Mouse (Mus musculus): ENCODE measurements around the gene Syne2. TPM values are rescaled to one million over a fixed set of nuclear protein-coding genes. Genes with fewer than 3 reads are reported as not detected.

Syne2 gene
- polyA plus RNA-seq, 1 experiment from 2014 or later = 6.3 TPM

- Histone ChIP-seq H3K9ac (replicated peaks) (no peak overlapping the region), H3K4me1 (ENCODE audit: insufficient read depth) (no peaks in the 10 kb centered on the region), H3K27ac (ENCODE audit: low read depth) (no peak overlapping the region), H3K9me3 (ENCODE audit: low read length) (no peaks in the 10 kb centered on the region), H3K4me3 (ENCODE audit: low read depth, low read length) (no peak overlapping the region), H3K4me2 (ENCODE audit: low read depth, low read length) (no peak overlapping the region), H3K36me3 (replicated peaks; ENCODE audit: insufficient read depth, low read length) (peaks cover 16% of the 10 kb centered on the region), H3K27me3 (ENCODE audit: insufficient read depth, low read length) (no peaks in the 10 kb centered on the region)
- no peak for DNase-seq
- WGBS (ENCODE audit: insufficient replicate concordance) = 95% methylated on average over 9 of the region's 9 CpGs
- TF ChIP-seq EP300 (IDR thresholded peaks at IDR 0.05; ENCODE audit: low read depth) (no peak), CTCF (IDR thresholded peaks at IDR 0.05; ENCODE audit: low read depth) (peak; percentile 26)
- no peak for ATAC-seq
These were observed 83.8 kb downstream of the Syne2 start for GRCm38 (mm10) chr12:75901721-75902120.

GRCm38 (mm10) chr12:75904068-75904467 is 86.1 kb downstream of the Syne2 start:
- no peak overlapping the region for H3K4me2 ChIP-seq (ENCODE audit: low read depth, low read length)
- H3K36me3 ChIP-seq (replicated peaks; ENCODE audit: insufficient read depth, low read length) = peaks cover 13% of the 10 kb centered on the region
- H3K9ac ChIP-seq (replicated peaks) = no peak overlapping the region
- TF ChIP-seq EP300 (IDR thresholded peaks at IDR 0.05; ENCODE audit: low read depth) = no peak
- no peak for TF ChIP-seq CTCF (IDR thresholded peaks at IDR 0.05; ENCODE audit: low read depth)
- no peak overlapping the region for H3K4me3 ChIP-seq (ENCODE audit: low read depth, low read length)
- no peak for ATAC-seq
- 86% methylated on average over 11 of the region's 11 CpGs for WGBS (ENCODE audit: insufficient replicate concordance)
- H3K4me1 ChIP-seq (ENCODE audit: insufficient read depth) = no peaks in the 10 kb centered on the region
- H3K9me3 ChIP-seq (ENCODE audit: low read length) = no peaks in the 10 kb centered on the region
- DNase-seq = no peak
- H3K27me3 ChIP-seq (ENCODE audit: insufficient read depth, low read length) = no peaks in the 10 kb centered on the region
- H3K27ac ChIP-seq (ENCODE audit: low read depth) = no peak overlapping the region

GRCm38 (mm10) chr12:75905304-75905703 is 87.4 kb downstream of the Syne2 start:
- Histone ChIP-seq H3K27ac (ENCODE audit: low read depth) (no peak overlapping the region), H3K4me1 (ENCODE audit: insufficient read depth) (no peaks in the 10 kb centered on the region), H3K27me3 (ENCODE audit: insufficient read depth, low read length) (no peaks in the 10 kb centered on the region), H3K4me3 (ENCODE audit: low read depth, low read length) (no peak overlapping the region), H3K9me3 (ENCODE audit: low read length) (no peaks in the 10 kb centered on the region), H3K36me3 (replicated peaks; ENCODE audit: insufficient read depth, low read length) (peaks cover 11% of the 10 kb centered on the region), H3K4me2 (ENCODE audit: low read depth, low read length) (no peak overlapping the region), H3K9ac (replicated peaks) (no peak overlapping the region)
- TF ChIP-seq CTCF (IDR thresholded peaks at IDR 0.05; ENCODE audit: low read depth) = no peak
- TF ChIP-seq EP300 (IDR thresholded peaks at IDR 0.05; ENCODE audit: low read depth) = no peak
- WGBS (ENCODE audit: insufficient replicate concordance) = 82% methylated on average over 7 of the region's 7 CpGs
- no peak for ATAC-seq
- DNase-seq = no peak

GRCm38 (mm10) chr12:75908466-75908865 is 90.5 kb downstream of the Syne2 start:
- Histone ChIP-seq H3K27ac (ENCODE audit: low read depth) (no peak overlapping the region), H3K4me2 (ENCODE audit: low read depth, low read length) (no peak overlapping the region), H3K9ac (replicated peaks) (no peak overlapping the region), H3K27me3 (ENCODE audit: insufficient read depth, low read length) (no peaks in the 10 kb centered on the region), H3K4me3 (ENCODE audit: low read depth, low read length) (no peak overlapping the region), H3K36me3 (replicated peaks; ENCODE audit: insufficient read depth, low read length) (peaks cover 20% of the 10 kb centered on the region), H3K4me1 (ENCODE audit: insufficient read depth) (no peaks in the 10 kb centered on the region), H3K9me3 (ENCODE audit: low read length) (no peaks in the 10 kb centered on the region)
- no peak for DNase-seq
- 64% methylated on average over 3 of the region's 3 CpGs for WGBS (ENCODE audit: insufficient replicate concordance)
- TF ChIP-seq CTCF (IDR thresholded peaks at IDR 0.05; ENCODE audit: low read depth) (no peak), EP300 (IDR thresholded peaks at IDR 0.05; ENCODE audit: low read depth) (no peak)
- ATAC-seq = no peak

- no peaks in the 10 kb centered on the region for H3K9me3 ChIP-seq (ENCODE audit: low read length)
- peaks cover 16% of the 10 kb centered on the region; the same call in 1 of the 2 replicates for H3K36me3 ChIP-seq (replicated peaks; ENCODE audit: insufficient read depth, low read length)
- H3K4me3 ChIP-seq (ENCODE audit: low read depth, low read length) = no peak overlapping the region
- ATAC-seq (no peak), DNase-seq (peak; percentile 43)
- H3K27me3 ChIP-seq (ENCODE audit: insufficient read depth, low read length) = no peaks in the 10 kb centered on the region
- H3K9ac ChIP-seq (replicated peaks) = no peak overlapping the region
- TF ChIP-seq EP300 (IDR thresholded peaks at IDR 0.05; ENCODE audit: low read depth) (no peak), CTCF (IDR thresholded peaks at IDR 0.05; ENCODE audit: low read depth) (no peak)
- 55% methylated on average over 5 of the region's 5 CpGs for WGBS (ENCODE audit: insufficient replicate concordance)
- no peak overlapping the region for H3K27ac ChIP-seq (ENCODE audit: low read depth)
- H3K4me2 ChIP-seq (ENCODE audit: low read depth, low read length) = no peak overlapping the region
- H3K4me1 ChIP-seq (ENCODE audit: insufficient read depth) = no peaks in the 10 kb centered on the region
These were observed 97.8 kb downstream of the Syne2 start for GRCm38 (mm10) chr12:75915694-75916093.

- H3K4me3 ChIP-seq (ENCODE audit: low read depth, low read length) = no peak overlapping the region
- no peak overlapping the region for H3K4me2 ChIP-seq (ENCODE audit: low read depth, low read length)
- no peaks in the 10 kb centered on the region for H3K9me3 ChIP-seq (ENCODE audit: low read length)
- no peak overlapping the region for H3K27ac ChIP-seq (ENCODE audit: low read depth)
- no peaks in the 10 kb centered on the region for H3K27me3 ChIP-seq (ENCODE audit: insufficient read depth, low read length)
- H3K4me1 ChIP-seq (ENCODE audit: insufficient read depth) = no peaks in the 10 kb centered on the region
- H3K9ac ChIP-seq (replicated peaks) = no peak overlapping the region
- 61% methylated on average over 2 of the region's 2 CpGs for WGBS (ENCODE audit: insufficient replicate concordance)
- ATAC-seq (no peak), DNase-seq (no peak)
- TF ChIP-seq CTCF (IDR thresholded peaks at IDR 0.05; ENCODE audit: low read depth) (no peak), EP300 (IDR thresholded peaks at IDR 0.05; ENCODE audit: low read depth) (no peak)
- peaks cover 8% of the 10 kb centered on the region for H3K36me3 ChIP-seq (replicated peaks; ENCODE audit: insufficient read depth, low read length)
These were observed 100.5 kb downstream of the Syne2 start for GRCm38 (mm10) chr12:75918415-75918814.

GRCm38 (mm10) chr12:75918914-75919313 is 101.0 kb downstream of the Syne2 start:
- H3K27ac ChIP-seq (ENCODE audit: low read depth) = no peak overlapping the region
- TF ChIP-seq CTCF (IDR thresholded peaks at IDR 0.05; ENCODE audit: low read depth) (peak; percentile 29; the same call in 1 of the 2 replicates), EP300 (IDR thresholded peaks at IDR 0.05; ENCODE audit: low read depth) (no peak)
- WGBS (ENCODE audit: insufficient replicate concordance) = 73% methylated on average over 6 of the region's 6 CpGs
- H3K9ac ChIP-seq (replicated peaks) = no peak overlapping the region
- H3K27me3 ChIP-seq (ENCODE audit: insufficient read depth, low read length) = no peaks in the 10 kb centered on the region
- DNase-seq (no peak), ATAC-seq (no peak)
- H3K36me3 ChIP-seq (replicated peaks; ENCODE audit: insufficient read depth, low read length) = peaks cover 8% of the 10 kb centered on the region
- no peak overlapping the region for H3K4me3 ChIP-seq (ENCODE audit: low read depth, low read length)
- no peaks in the 10 kb centered on the region for H3K9me3 ChIP-seq (ENCODE audit: low read length)
- H3K4me1 ChIP-seq (ENCODE audit: insufficient read depth) = no peaks in the 10 kb centered on the region
- no peak overlapping the region for H3K4me2 ChIP-seq (ENCODE audit: low read depth, low read length)

All from liver, postnatal 0 days (tissue).